Mouse (Mus musculus): ENCODE results near the gene Ern1. TPM values are rescaled to one million over a fixed set of nuclear protein-coding genes. Genes with fewer than 3 reads are reported as not detected.

Ern1 gene
- 100 to 1,000 TPM; 106 to 121 TPM for total RNA-seq (2023)

GRCm38 (mm10) chr11:106487733-106488115 is at the start of gene Ern1:
Gene Ern1 (minus strand): TSS chr11:106487852.

GRCm38 (mm10) chr11:106387791-106388216 is 99.8 kb downstream of the Ern1 start, which contains the start of gene Icam2:
Gene Icam2 (minus strand): TSS chr11:106388075.

GRCm38 (mm10) chr11:106365366-106365765 is 122.3 kb downstream of the Ern1 start, which contains the start of gene Prr29:
Gene Prr29 (plus strand): TSS chr11:106365472.

GRCm38 (mm10) chr11:106353188-106353587 is 134.5 kb downstream of the Ern1 start, which contains the start of gene Scn4a:
Gene Scn4a (minus strand): TSS chr11:106353288.

Other genes starting within 250 kb of the Ern1 start
- gene Ftsj3, start 231.8 kb downstream of the Ern1 start, total RNA-seq (2023), result 10 to 100 TPM; 24.5 to 31.0 TPM
- 10 to 100 TPM; 36.6 to 43.2 TPM for gene Psmc5, start 231.7 kb downstream of the Ern1 start, total RNA-seq (2023)
- gene Smarcd2, start 214.9 kb downstream of the Ern1 start, total RNA-seq (2023), result 100 to 1,000 TPM; 102 to 106 TPM
- gene Tcam1, start 211.2 kb downstream of the Ern1 start, total RNA-seq (2023), result not detected
- gene Gh, start 186.0 kb downstream of the Ern1 start, total RNA-seq (2023), result not detected
- 10 to 100 TPM; 12.8 to 15.6 TPM for gene Cd79b, start 173.1 kb downstream of the Ern1 start, total RNA-seq (2023)
- 1 to 10 TPM in 1 of 2 experiments, under 1 TPM in 1; 0.12 to 1.5 TPM for gene Scn4a, start 134.6 kb downstream of the Ern1 start, total RNA-seq (2023)
- not detected for gene Prr29, start 122.4 kb downstream of the Ern1 start, total RNA-seq (2023)
- 10 to 100 TPM; 31.1 to 34.8 TPM for gene Icam2, start 99.8 kb downstream of the Ern1 start, total RNA-seq (2023)
- gene Tex2, start 125.6 kb upstream of the Ern1 start, total RNA-seq (2023), result 10 to 100 TPM; 42.6 to 47.0 TPM

Measured in monocyte, adult 59 days (primary cell).